Mouse (Mus musculus): ENCODE data around the gene Hivep1. TPM values are rescaled to one million over a fixed set of nuclear protein-coding genes. Genes with fewer than 3 reads are reported as not detected.

Gene Hivep1
- polyA plus RNA-seq, 1 experiment from 2014 or later, result 15.9 TPM

- Histone ChIP-seq H3K4me3 (no peak overlapping the region), H3K4me2 (replicated peaks) (peak overlapping the region; percentile 17), H3K27ac (peak overlapping the region; percentile 57), H3K9me3 (peaks cover 4% of the 10 kb centered on the region; the same call in 1 of the 2 replicates), H3K9ac (no peak overlapping the region), H3K36me3 (no peaks in the 10 kb centered on the region), H3K4me1 (peaks cover 25% of the 10 kb centered on the region), H3K27me3 (no peaks in the 10 kb centered on the region)
- peak; percentile 50; the same call in 1 of the 2 replicates for ATAC-seq (ENCODE audit: insufficient number of reproducible peaks, insufficient read depth, low FRiP score, low TSS enrichment)
- 40% methylated on average over 13 of the region's 13 CpGs for WGBS
Measured at GRCm38 (mm10) chr13:42101440-42102190, 49.8 kb downstream of the Hivep1 start.

GRCm38 (mm10) chr13:42102980-42103379 is 51.2 kb downstream of the Hivep1 start:
- peak; percentile 72 for ATAC-seq (ENCODE audit: insufficient number of reproducible peaks, insufficient read depth, low FRiP score, low TSS enrichment)
- 0 out of 2 replicates have a peak overlapping the region, but pooled peaks have one; percentile 7 for H3K4me2 ChIP-seq (replicated peaks)
- peaks cover 4% of the 10 kb centered on the region; the same call in 1 of the 2 replicates for H3K9me3 ChIP-seq
- H3K9ac ChIP-seq, result no peak overlapping the region; the same call in 1 of the 2 replicates
- H3K27me3 ChIP-seq, result no peaks in the 10 kb centered on the region
- H3K4me1 ChIP-seq, result peaks cover 25% of the 10 kb centered on the region
- no peak overlapping the region for H3K4me3 ChIP-seq
- 31% methylated on average over 8 of the region's 8 CpGs for WGBS
- H3K27ac ChIP-seq, result no peak overlapping the region
- H3K36me3 ChIP-seq, result no peaks in the 10 kb centered on the region

GRCm38 (mm10) chr13:42103486-42104166 is 51.8 kb downstream of the Hivep1 start:
- H3K4me3 ChIP-seq, result no peak overlapping the region
- 75% methylated on average over 11 of the region's 11 CpGs for WGBS
- H3K27me3 ChIP-seq, result no peaks in the 10 kb centered on the region
- H3K9me3 ChIP-seq, result no peaks in the 10 kb centered on the region
- no peak overlapping the region for H3K4me2 ChIP-seq (replicated peaks)
- no peak for ATAC-seq (ENCODE audit: insufficient number of reproducible peaks, insufficient read depth, low FRiP score, low TSS enrichment)
- no peak overlapping the region for H3K9ac ChIP-seq
- H3K4me1 ChIP-seq, result peaks cover 25% of the 10 kb centered on the region
- H3K27ac ChIP-seq, result no peak overlapping the region
- H3K36me3 ChIP-seq, result no peaks in the 10 kb centered on the region

GRCm38 (mm10) chr13:42104371-42104770 is 52.5 kb downstream of the Hivep1 start:
- H3K36me3 ChIP-seq, result no peaks in the 10 kb centered on the region
- no peaks in the 10 kb centered on the region for H3K27me3 ChIP-seq
- H3K4me2 ChIP-seq (replicated peaks), result no peak overlapping the region
- H3K9ac ChIP-seq, result no peak overlapping the region
- 91% methylated on average over 3 of the region's 3 CpGs for WGBS
- H3K27ac ChIP-seq, result no peak overlapping the region
- H3K9me3 ChIP-seq, result no peaks in the 10 kb centered on the region
- no peak for ATAC-seq (ENCODE audit: insufficient number of reproducible peaks, insufficient read depth, low FRiP score, low TSS enrichment)
- no peak overlapping the region for H3K4me3 ChIP-seq
- peaks cover 25% of the 10 kb centered on the region for H3K4me1 ChIP-seq

- no peaks in the 10 kb centered on the region for H3K27me3 ChIP-seq
Measured at GRCm38 (mm10) chr13:42108483-42109215, 56.8 kb downstream of the Hivep1 start.

GRCm38 (mm10) chr13:42110416-42110815 is 58.6 kb downstream of the Hivep1 start:
- ATAC-seq (ENCODE audit: insufficient number of reproducible peaks, insufficient read depth, low FRiP score, low TSS enrichment), result no peak
- no peak overlapping the region for H3K27ac ChIP-seq
- H3K27me3 ChIP-seq, result no peaks in the 10 kb centered on the region
- H3K36me3 ChIP-seq, result no peaks in the 10 kb centered on the region
- H3K4me2 ChIP-seq (replicated peaks), result no peak overlapping the region
- H3K9me3 ChIP-seq, result no peaks in the 10 kb centered on the region
- H3K9ac ChIP-seq, result no peak overlapping the region
- 87% methylated on average over 3 of the region's 3 CpGs for whole genome bisulfite sequencing
- no peaks in the 10 kb centered on the region for H3K4me1 ChIP-seq
- H3K4me3 ChIP-seq, result no peak overlapping the region

More at GRCm38 (mm10) chr13:42108483-42109215, 56.8 kb downstream of the Hivep1 start:
- no peak overlapping the region for H3K27ac ChIP-seq
- WGBS, result 78% methylated on average over 11 of the region's 11 CpGs
- H3K4me2 ChIP-seq (replicated peaks), result no peak overlapping the region
- H3K4me3 ChIP-seq, result no peak overlapping the region
- H3K9ac ChIP-seq, result no peak overlapping the region
- peaks cover 3% of the 10 kb centered on the region; the same call in 1 of the 2 replicates for H3K4me1 ChIP-seq
- H3K36me3 ChIP-seq, result no peaks in the 10 kb centered on the region
- ATAC-seq (ENCODE audit: insufficient number of reproducible peaks, insufficient read depth, low FRiP score, low TSS enrichment), result no peak
- H3K9me3 ChIP-seq, result no peaks in the 10 kb centered on the region

GRCm38 (mm10) chr13:42112071-42112470 is 60.2 kb downstream of the Hivep1 start:
- Histone ChIP-seq H3K4me1 (no peaks in the 10 kb centered on the region), H3K9me3 (no peaks in the 10 kb centered on the region), H3K27me3 (no peaks in the 10 kb centered on the region), H3K4me3 (no peak overlapping the region), H3K9ac (no peak overlapping the region), H3K27ac (no peak overlapping the region), H3K4me2 (replicated peaks) (no peak overlapping the region), H3K36me3 (no peaks in the 10 kb centered on the region)
- no peak for ATAC-seq (ENCODE audit: insufficient number of reproducible peaks, insufficient read depth, low FRiP score, low TSS enrichment)
- 82% methylated on average over 6 of the region's 6 CpGs for WGBS

- Histone ChIP-seq H3K27me3 (no peaks in the 10 kb centered on the region), H3K36me3 (no peaks in the 10 kb centered on the region), H3K4me2 (replicated peaks) (no peak overlapping the region), H3K9me3 (no peaks in the 10 kb centered on the region), H3K9ac (no peak overlapping the region), H3K4me3 (no peak overlapping the region), H3K27ac (no peak overlapping the region), H3K4me1 (no peaks in the 10 kb centered on the region)
- ATAC-seq (ENCODE audit: insufficient number of reproducible peaks, insufficient read depth, low FRiP score, low TSS enrichment), result no peak
- WGBS, result 73% methylated on average over 5 of the region's 5 CpGs
Measured at GRCm38 (mm10) chr13:42112748-42113147, 60.9 kb downstream of the Hivep1 start.

GRCm38 (mm10) chr13:42113601-42114000 is 61.8 kb downstream of the Hivep1 start:
- 92% methylated on average over 7 of the region's 7 CpGs for WGBS
- Histone ChIP-seq H3K4me3 (no peak overlapping the region), H3K36me3 (no peaks in the 10 kb centered on the region), H3K4me1 (no peaks in the 10 kb centered on the region), H3K27me3 (no peaks in the 10 kb centered on the region), H3K4me2 (replicated peaks) (no peak overlapping the region), H3K27ac (no peak overlapping the region), H3K9me3 (no peaks in the 10 kb centered on the region), H3K9ac (no peak overlapping the region)
- no peak for ATAC-seq (ENCODE audit: insufficient number of reproducible peaks, insufficient read depth, low FRiP score, low TSS enrichment)

GRCm38 (mm10) chr13:42116301-42116700 is 64.5 kb downstream of the Hivep1 start:
- no peaks in the 10 kb centered on the region for H3K9me3 ChIP-seq
- no peaks in the 10 kb centered on the region for H3K27me3 ChIP-seq
- no peaks in the 10 kb centered on the region for H3K36me3 ChIP-seq
- H3K9ac ChIP-seq, result no peak overlapping the region
- H3K4me3 ChIP-seq, result no peak overlapping the region
- no peak overlapping the region for H3K27ac ChIP-seq
- no peaks in the 10 kb centered on the region for H3K4me1 ChIP-seq
- ATAC-seq (ENCODE audit: insufficient number of reproducible peaks, insufficient read depth, low FRiP score, low TSS enrichment), result no peak
- 90% methylated on average over 6 of the region's 6 CpGs for WGBS
- H3K4me2 ChIP-seq (replicated peaks), result no peak overlapping the region

- Histone ChIP-seq H3K4me1 (no peaks in the 10 kb centered on the region), H3K4me2 (replicated peaks) (no peak overlapping the region), H3K4me3 (no peak overlapping the region), H3K9me3 (no peaks in the 10 kb centered on the region), H3K27ac (no peak overlapping the region), H3K9ac (no peak overlapping the region), H3K27me3 (no peaks in the 10 kb centered on the region), H3K36me3 (no peaks in the 10 kb centered on the region)
- ATAC-seq (ENCODE audit: insufficient number of reproducible peaks, insufficient read depth, low FRiP score, low TSS enrichment), result no peak
- 93% methylated on average over 2 of the region's 2 CpGs for WGBS
Measured at GRCm38 (mm10) chr13:42119062-42119461, 67.2 kb downstream of the Hivep1 start.

Data from embryonic facial prominence, embryonic 12.5 days (tissue).